Mouse (Mus musculus) heart, adult 2 months (tissue): ENCODE results near the gene BC067074.

Experiments used
- CTCF ChIP-seq: fragments of 200-600 bp; IDR thresholded peaks from 2 replicates; pipeline ENCODE4 v1.8.1; 2022; ENCODE audit warnings: antibody characterized with exemption, mild to moderate bottlenecking, moderate library complexity
- EP300 ChIP-seq: fragments of 200-500 bp; IDR thresholded peaks from 2 replicates; pipeline ENCODE4 v1.6.1; 2011; ENCODE audit warnings: low read depth, low read length, control low read depth; ENCODE audit not compliant: insufficient read depth
- POLR2A ChIP-seq: fragments of 200-500 bp; IDR thresholded peaks from 2 replicates; pipeline ENCODE4 v1.6.1; 2011; ENCODE audit warnings: mild to moderate bottlenecking, low read depth, low read length, control low read depth; ENCODE audit not compliant: insufficient read depth

GRCm38 (mm10) chr13:113397006-113397520 is 104.1 kb downstream of the BC067074 start:
- TF ChIP-seq CTCF (no peak), POLR2A (no peak), EP300 (no peak)
